Mouse (Mus musculus) forebrain, embryonic 12.5 days (tissue): Measurements from ENCODE around the gene 0610010K14Rik. TPM values are rescaled to one million over a fixed set of nuclear protein-coding genes. Genes with fewer than 3 reads are reported as not detected.

ENCODE experiments used
- ATAC-seq: fragments of 200-750 bp; cut with Nextera tagmentation; 2 replicates; pipeline ENCODE4 v1.8.0; 2017; ENCODE audit warnings: moderate TSS enrichment; ENCODE audit not compliant: low FRiP score
- H3K27ac ChIP-seq: fragments of 300-500 bp; sonication (generic); 2 replicates; pipeline ENCODE4 v1.5.1; 2016; ENCODE audit warnings: mild to moderate bottlenecking
- H3K27me3 ChIP-seq: fragments of 300-500 bp; sonication (generic); 2 replicates; pipeline ENCODE4 v1.6.1; 2016; ENCODE audit warnings: mild to moderate bottlenecking
- H3K36me3 ChIP-seq: fragments of 300-500 bp; sonication (generic); replicated peaks from 2 replicates; pipeline ENCODE4 v1.6.1; 2016; ENCODE audit warnings: mild to moderate bottlenecking
- H3K4me1 ChIP-seq: fragments of 300-500 bp; sonication (generic); 2 replicates; pipeline ENCODE4 v1.6.1; 2016
- H3K4me2 ChIP-seq: fragments of 300-500 bp; sonication (generic); 2 replicates; pipeline ENCODE4 v1.6.1; 2016; ENCODE audit warnings: mild to moderate bottlenecking, moderate library complexity
- H3K4me3 ChIP-seq: fragments of 300-500 bp; sonication (generic); replicated peaks from 2 replicates; pipeline ENCODE4 v1.5.1; 2016; ENCODE audit warnings: mild to moderate bottlenecking
- H3K9ac ChIP-seq: fragments of 300-500 bp; sonication (generic); 2 replicates; pipeline ENCODE4 v1.6.1; 2016; ENCODE audit warnings: mild to moderate bottlenecking
- H3K9me3 ChIP-seq: fragments of 300-500 bp; sonication (generic); 2 replicates; pipeline ENCODE4 v1.6.1; 2016
- WGBS: fragments of 180-500 bp; shearing (Covaris S2); methylation state at CpG from one replicate; pipeline ENCODE4 v1.1.7; 2016; 5-methylcytosine and 5-hydroxymethylcytosine counted together
- polyA plus RNA-seq: library from polyadenylated mRNA; unstranded; fragments of >200 nt; fragmentation: Nextera tagmentation; extraction: Ambion mirVana; gene quantifications from 2 replicates; pipeline ENCODE4 v1.2.1, GENCODE M21; 2016

Gene 0610010K14Rik
- polyA plus RNA-seq, 1 experiment from 2014 or later: 203 TPM

GRCm38 (mm10) chr11:70254337-70254736 is 16.6 kb upstream of the 0610010K14Rik start:
- Histone ChIP-seq H3K9me3 (no peaks in the 10 kb centered on the region), H3K27me3 (peaks cover 73% of the 10 kb centered on the region), H3K4me3 (peak overlapping the region; percentile 24), H3K4me2 (peak overlapping the region; percentile 39; the same call in 1 of the 2 replicates), H3K4me1 (peaks cover 12% of the 10 kb centered on the region; the same call in 1 of the 2 replicates), H3K36me3 (no peaks in the 10 kb centered on the region), H3K9ac (no peak overlapping the region), H3K27ac (no peak overlapping the region)
- ATAC-seq: no peak
- 7% methylated on average over 18 of the region's 18 CpGs for WGBS

GRCm38 (mm10) chr11:70251853-70252252 is 14.1 kb upstream of the 0610010K14Rik start:
- Histone ChIP-seq H3K27me3 (peaks cover 76% of the 10 kb centered on the region), H3K9ac (no peak overlapping the region), H3K4me3 (no peak overlapping the region), H3K4me1 (peaks cover 12% of the 10 kb centered on the region; the same call in 1 of the 2 replicates), H3K4me2 (no peak overlapping the region), H3K36me3 (no peaks in the 10 kb centered on the region), H3K9me3 (no peaks in the 10 kb centered on the region), H3K27ac (no peak overlapping the region)
- ATAC-seq: no peak
- 80% methylated on average over 8 of the region's 8 CpGs for WGBS

GRCm38 (mm10) chr11:70250150-70250549 is 12.4 kb upstream of the 0610010K14Rik start:
- Histone ChIP-seq H3K36me3 (no peaks in the 10 kb centered on the region), H3K9me3 (no peaks in the 10 kb centered on the region), H3K9ac (no peak overlapping the region), H3K4me3 (no peak overlapping the region), H3K27ac (no peak overlapping the region), H3K27me3 (peaks cover 62% of the 10 kb centered on the region), H3K4me1 (peaks cover 11% of the 10 kb centered on the region; the same call in 1 of the 2 replicates), H3K4me2 (no peak overlapping the region)
- ATAC-seq: no peak
- 77% methylated on average over 11 of the region's 11 CpGs for WGBS

GRCm38 (mm10) chr11:70247136-70247845 is 9.6 kb upstream of the 0610010K14Rik start:
- no peak overlapping the region for H3K27ac ChIP-seq
- no peak overlapping the region for H3K9ac ChIP-seq
- no peaks in the 10 kb centered on the region for H3K9me3 ChIP-seq
- H3K27me3 ChIP-seq: peaks cover 45% of the 10 kb centered on the region
- H3K36me3 ChIP-seq: no peaks in the 10 kb centered on the region
- no peak overlapping the region for H3K4me3 ChIP-seq
- no peak for ATAC-seq
- H3K4me2 ChIP-seq: no peak overlapping the region
- 47% methylated on average over 9 of the region's 9 CpGs for WGBS
- no peaks in the 10 kb centered on the region for H3K4me1 ChIP-seq

- no peak for ATAC-seq
Measured at GRCm38 (mm10) chr11:70242591-70242990, 4.9 kb upstream of the 0610010K14Rik start.

GRCm38 (mm10) chr11:70239541-70240279 is 2.0 kb upstream of the 0610010K14Rik start, which contains the start of the genes Gm21988 and Rnasek:
Gene Gm21988, minus strand, starts transcription at chr11:70239830.
Gene Rnasek, minus strand, starts transcription at chr11:70239842.
- Histone ChIP-seq H3K4me3 (peak within 1 kb of the TSS; percentile 89), H3K4me1 (peaks cover 34% of the 10 kb centered on the region), H3K9ac (peak within 1 kb of the TSS; percentile 85), H3K9me3 (no peaks in the 10 kb centered on the region), H3K36me3 (peaks cover 13% of the 10 kb centered on the region), H3K4me2 (peak within 1 kb of the TSS; percentile 98), H3K27me3 (peaks cover 7% of the 10 kb centered on the region), H3K27ac (peak within 1 kb of the TSS; percentile 82)
- peak; percentile 62 for ATAC-seq
- WGBS: under 1% methylated on average over 31 of the region's 35 CpGs

More at GRCm38 (mm10) chr11:70242591-70242990, 4.9 kb upstream of the 0610010K14Rik start:
- WGBS: 72% methylated on average over 11 of the region's 11 CpGs
- no peak overlapping the region for H3K9ac ChIP-seq
- peaks cover 18% of the 10 kb centered on the region for H3K27me3 ChIP-seq
- H3K9me3 ChIP-seq: no peaks in the 10 kb centered on the region
- H3K4me3 ChIP-seq: no peak overlapping the region
- no peaks in the 10 kb centered on the region for H3K36me3 ChIP-seq
- no peak overlapping the region for H3K27ac ChIP-seq
- no peak overlapping the region for H3K4me2 ChIP-seq
- H3K4me1 ChIP-seq: peaks cover 22% of the 10 kb centered on the region

- Histone ChIP-seq H3K36me3 (peaks cover 20% of the 10 kb centered on the region), H3K4me3 (peak overlapping the region; percentile 89), H3K4me1 (peaks cover 34% of the 10 kb centered on the region), H3K27ac (peak overlapping the region; percentile 94), H3K4me2 (peak overlapping the region; percentile 98), H3K27me3 (0 out of 2 replicates have a peak, but pooled peaks cover under 1% of the 10 kb centered on the region), H3K9me3 (no peaks in the 10 kb centered on the region), H3K9ac (peak overlapping the region; percentile 85)
- no peak for ATAC-seq
- 14% methylated on average over 23 of the region's 23 CpGs for WGBS
Measured at GRCm38 (mm10) chr11:70238591-70239440, 1.1 kb upstream of the 0610010K14Rik start.

- peak overlapping the region; percentile 89 for H3K4me3 ChIP-seq
- H3K4me1 ChIP-seq: peaks cover 46% of the 10 kb centered on the region
- ATAC-seq: no peak
- H3K36me3 ChIP-seq: peaks cover 20% of the 10 kb centered on the region
- peak overlapping the region; percentile 94; the same call in 1 of the 2 replicates for H3K27ac ChIP-seq
- peak overlapping the region; percentile 85 for H3K9ac ChIP-seq
- no peaks in the 10 kb centered on the region for H3K9me3 ChIP-seq
- 40% methylated on average over 7 of the region's 7 CpGs for WGBS
- H3K27me3 ChIP-seq: peaks cover 5% of the 10 kb centered on the region; the same call in 1 of the 2 replicates
- peak overlapping the region; percentile 98 for H3K4me2 ChIP-seq
Measured at GRCm38 (mm10) chr11:70236717-70237116, 997 bp downstream of the 0610010K14Rik start.

- H3K9ac ChIP-seq: no peak overlapping the region
- H3K36me3 ChIP-seq: peaks cover 20% of the 10 kb centered on the region
- no peak overlapping the region for H3K4me2 ChIP-seq
- peaks cover 12% of the 10 kb centered on the region for H3K27me3 ChIP-seq
- WGBS: 93% methylated on average over 12 of the region's 12 CpGs
- H3K4me3 ChIP-seq: no peak overlapping the region
- peaks cover 43% of the 10 kb centered on the region for H3K4me1 ChIP-seq
- no peak overlapping the region for H3K27ac ChIP-seq
- no peaks in the 10 kb centered on the region for H3K9me3 ChIP-seq
- ATAC-seq: no peak
Measured at GRCm38 (mm10) chr11:70235254-70235900, 2.3 kb downstream of the 0610010K14Rik start.

- no peak overlapping the region for H3K4me2 ChIP-seq
- ATAC-seq: no peak
- H3K4me1 ChIP-seq: peaks cover 48% of the 10 kb centered on the region
- H3K27ac ChIP-seq: no peak overlapping the region
- H3K36me3 ChIP-seq: peaks cover 20% of the 10 kb centered on the region
- no peaks in the 10 kb centered on the region for H3K9me3 ChIP-seq
- H3K9ac ChIP-seq: no peak overlapping the region
- peaks cover 21% of the 10 kb centered on the region for H3K27me3 ChIP-seq
- 85% methylated on average over 8 of the region's 8 CpGs for WGBS
- H3K4me3 ChIP-seq: no peak overlapping the region
Measured at GRCm38 (mm10) chr11:70234497-70234896, 3.2 kb downstream of the 0610010K14Rik start.

- H3K4me1 ChIP-seq: peaks cover 50% of the 10 kb centered on the region
- 66% methylated on average over 5 of the region's 5 CpGs for WGBS
- no peak overlapping the region for H3K27ac ChIP-seq
Measured at GRCm38 (mm10) chr11:70234037-70234436, 3.7 kb downstream of the 0610010K14Rik start.

More at GRCm38 (mm10) chr11:70234037-70234436, 3.7 kb downstream of the 0610010K14Rik start:
- Histone ChIP-seq H3K36me3 (peaks cover 20% of the 10 kb centered on the region), H3K9ac (no peak overlapping the region), H3K9me3 (no peaks in the 10 kb centered on the region), H3K4me2 (no peak overlapping the region), H3K27me3 (peaks cover 26% of the 10 kb centered on the region), H3K4me3 (no peak overlapping the region)
- no peak for ATAC-seq
